Mouse (Mus musculus): Measurements from ENCODE around the gene Map1b. TPM values are rescaled to one million over a fixed set of nuclear protein-coding genes. Genes with fewer than 3 reads are reported as not detected.

Map1b gene
- polyA plus RNA-seq, 1 experiment from 2014 or later = 460 TPM

DNA sequence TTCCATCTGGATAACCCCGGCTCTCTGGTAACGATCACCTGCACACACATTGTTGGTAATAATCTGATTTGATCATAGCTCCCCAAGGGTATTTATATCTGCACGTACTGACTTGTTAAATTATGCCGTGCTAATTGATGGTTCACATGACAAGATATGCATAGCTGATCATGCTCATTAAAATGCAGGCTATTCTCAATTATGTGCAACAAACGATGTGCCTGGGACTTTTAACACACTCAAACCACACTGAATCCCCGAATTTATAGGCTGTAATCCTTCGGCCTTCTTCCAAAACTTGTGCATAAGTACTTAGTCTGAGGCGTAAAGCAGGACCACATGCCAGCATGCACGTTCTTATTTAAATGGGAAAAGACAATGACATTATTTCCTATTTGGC lies 16.6 kb downstream of the Map1b start:
- Histone ChIP-seq H3K4me3 (no peak overlapping the region), H3K4me1 (peaks cover 55% of the 10 kb centered on the region), H3K9me3 (no peaks in the 10 kb centered on the region), H3K27me3 (ENCODE audit: poor library complexity, severe bottlenecking) (no peaks in the 10 kb centered on the region), H3K27ac (peak overlapping the region; percentile 85; the same call in 1 of the 2 replicates), H3K36me3 (replicated peaks) (peaks cover 85% of the 10 kb centered on the region)
- WGBS = 76% methylated on average over 9 of the region's 9 CpGs
- no peak for DNase-seq (ENCODE audit: extremely low spot score, low spot score)

DNA sequence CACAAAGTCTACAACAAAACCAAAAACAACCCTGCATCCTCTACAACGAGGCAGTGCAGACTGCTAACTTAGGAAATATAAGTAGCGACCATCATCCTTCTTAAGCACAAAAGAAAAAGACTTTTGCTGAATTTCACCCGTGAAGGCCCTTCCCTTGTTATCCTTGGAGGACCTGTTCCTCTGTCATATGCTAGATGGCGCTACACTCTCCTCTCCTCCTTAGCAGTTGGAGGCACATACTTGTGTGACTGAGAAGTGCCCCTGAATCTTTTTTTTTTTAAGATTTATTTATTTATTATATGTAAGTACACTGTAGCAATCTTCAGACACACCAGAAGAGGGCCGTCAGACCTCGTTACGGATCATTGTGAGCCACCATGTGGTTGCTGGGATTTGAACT lies 20.2 kb downstream of the Map1b start:
- Histone ChIP-seq H3K27me3 (ENCODE audit: poor library complexity, severe bottlenecking) (no peaks in the 10 kb centered on the region), H3K27ac (no peak overlapping the region), H3K9me3 (no peaks in the 10 kb centered on the region), H3K4me3 (no peak overlapping the region), H3K4me1 (peaks cover 61% of the 10 kb centered on the region), H3K36me3 (replicated peaks) (peaks cover 68% of the 10 kb centered on the region)
- whole genome bisulfite sequencing = 88% methylated on average over 7 of the region's 7 CpGs
- no peak for DNase-seq (ENCODE audit: extremely low spot score, low spot score)

DNA sequence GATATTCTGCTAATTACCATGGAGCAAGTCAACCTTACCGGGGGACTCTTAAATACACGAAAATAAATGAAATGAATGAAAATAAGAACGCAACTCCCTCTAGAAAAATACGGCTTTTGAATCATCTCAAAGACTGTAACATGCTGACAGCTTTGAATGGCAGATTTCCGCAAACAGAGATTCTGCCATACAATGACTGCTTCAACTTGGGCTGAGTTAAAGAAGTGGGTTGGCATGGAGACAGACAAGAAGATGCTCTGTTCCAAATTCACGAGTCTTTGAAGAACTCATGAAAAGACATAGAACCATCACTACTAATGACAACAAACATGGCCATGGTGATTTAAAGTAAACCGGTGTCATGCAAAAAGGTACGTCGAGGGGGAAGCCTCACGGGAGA lies 21.9 kb downstream of the Map1b start:
- Histone ChIP-seq H3K4me1 (peaks cover 47% of the 10 kb centered on the region), H3K9me3 (no peaks in the 10 kb centered on the region), H3K27ac (peak overlapping the region; percentile 89; the same call in 1 of the 2 replicates), H3K4me3 (no peak overlapping the region), H3K27me3 (ENCODE audit: poor library complexity, severe bottlenecking) (no peaks in the 10 kb centered on the region), H3K36me3 (replicated peaks) (peaks cover 69% of the 10 kb centered on the region)
- no peak for DNase-seq (ENCODE audit: extremely low spot score, low spot score)
- 82% methylated on average over 10 of the region's 10 CpGs for WGBS

DNA sequence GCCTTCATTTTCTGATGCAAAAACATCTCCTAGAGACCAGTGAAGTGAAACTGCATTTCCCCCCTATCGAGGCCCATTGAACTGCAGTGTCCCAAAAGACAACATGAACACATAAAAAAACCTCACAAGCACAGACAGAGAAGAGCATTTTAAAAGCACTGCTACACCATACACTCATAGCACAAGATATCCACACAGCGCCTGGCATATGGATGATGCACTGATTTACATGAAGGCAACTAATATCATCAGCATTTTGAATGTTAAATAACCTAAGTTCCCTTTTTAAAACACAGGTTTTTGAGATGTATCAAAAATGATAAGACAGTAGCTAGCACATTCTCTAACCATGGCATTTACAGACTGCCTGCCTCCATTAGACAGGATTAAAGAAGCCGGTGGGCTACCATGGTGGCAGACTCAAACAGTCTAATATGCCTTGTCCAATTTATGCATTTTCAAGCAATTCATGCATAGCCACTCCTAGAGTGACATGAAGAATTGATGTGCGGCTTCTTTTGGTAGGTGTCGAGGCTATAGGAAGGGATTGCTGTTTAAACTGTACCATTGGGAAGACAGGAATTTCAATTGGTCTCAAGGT lies 22.9 kb downstream of the Map1b start:
- Histone ChIP-seq H3K27me3 (ENCODE audit: poor library complexity, severe bottlenecking) (no peaks in the 10 kb centered on the region), H3K4me3 (peak overlapping the region; percentile 21; the same call in 1 of the 2 replicates), H3K9me3 (no peaks in the 10 kb centered on the region), H3K4me1 (peaks cover 44% of the 10 kb centered on the region), H3K27ac (peak overlapping the region; percentile 89), H3K36me3 (replicated peaks) (peaks cover 72% of the 10 kb centered on the region)
- no peak for DNase-seq (ENCODE audit: extremely low spot score, low spot score)
- 67% methylated on average over 5 of the region's 5 CpGs for WGBS

DNA sequence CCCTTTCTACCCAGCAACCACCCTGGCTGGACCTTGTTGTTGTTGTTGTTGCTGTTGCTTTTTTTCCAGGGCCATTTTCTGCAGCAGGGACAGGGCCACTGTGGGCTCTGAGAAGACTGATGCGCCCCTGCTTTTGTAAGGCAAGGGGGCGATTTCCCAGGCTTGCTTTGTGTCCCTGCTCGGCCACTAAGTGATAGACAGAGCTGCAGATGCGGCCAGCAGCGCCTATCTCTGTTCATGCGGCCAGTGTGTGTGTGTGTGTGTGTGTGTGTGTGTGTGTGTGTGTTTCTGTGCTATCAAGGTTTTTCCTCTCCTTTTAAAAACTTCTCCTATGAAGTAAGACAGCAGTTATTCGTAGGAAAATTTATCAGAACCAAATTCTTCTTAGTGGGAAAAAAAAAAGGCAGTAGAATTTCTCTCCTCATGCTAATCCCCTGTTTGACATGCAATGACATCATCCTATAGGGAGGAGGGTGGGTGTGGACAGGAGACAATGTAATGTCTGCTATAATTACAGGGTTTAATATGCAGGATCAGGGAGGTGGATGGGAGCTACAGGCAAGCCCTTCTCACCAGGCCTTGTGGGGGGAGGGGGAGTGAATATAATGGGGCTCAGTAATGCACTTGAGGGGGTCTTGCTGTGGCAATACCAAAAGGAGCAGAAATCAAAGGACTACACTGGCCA lies 23.6 kb downstream of the Map1b start:
- WGBS = 43% methylated on average over 7 of the region's 7 CpGs
- Histone ChIP-seq H3K4me3 (peak overlapping the region; percentile 21; the same call in 1 of the 2 replicates), H3K27ac (peak overlapping the region; percentile 89), H3K27me3 (ENCODE audit: poor library complexity, severe bottlenecking) (no peaks in the 10 kb centered on the region), H3K36me3 (replicated peaks) (peaks cover 71% of the 10 kb centered on the region), H3K4me1 (peaks cover 44% of the 10 kb centered on the region), H3K9me3 (no peaks in the 10 kb centered on the region)
- DNase-seq (ENCODE audit: extremely low spot score, low spot score) = no peak

DNA sequence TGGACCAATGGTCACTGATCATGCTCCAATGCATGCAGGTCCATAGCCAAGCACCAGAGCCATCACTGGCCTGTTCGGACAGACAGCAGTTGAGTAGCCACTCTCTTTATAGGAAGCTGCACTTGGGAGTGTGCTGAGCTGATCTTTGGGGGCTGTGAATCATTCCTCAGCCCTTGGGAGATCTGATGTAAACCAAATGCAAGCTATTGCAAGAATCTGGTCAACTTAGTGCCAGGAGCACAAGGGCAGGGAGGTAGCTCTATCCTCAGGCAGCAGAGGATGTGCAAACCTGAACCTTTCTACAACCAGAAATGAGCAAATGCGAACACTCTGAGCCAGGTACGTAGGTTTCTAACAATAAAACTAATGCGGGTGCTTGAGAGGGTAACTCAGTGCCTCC lies 26.3 kb downstream of the Map1b start:
- DNase-seq (ENCODE audit: extremely low spot score, low spot score) = no peak
- Histone ChIP-seq H3K9me3 (no peaks in the 10 kb centered on the region), H3K4me3 (no peak overlapping the region), H3K27ac (no peak overlapping the region), H3K4me1 (peaks cover 53% of the 10 kb centered on the region), H3K36me3 (replicated peaks) (peaks cover 73% of the 10 kb centered on the region), H3K27me3 (ENCODE audit: poor library complexity, severe bottlenecking) (no peaks in the 10 kb centered on the region)
- WGBS = 92% methylated on average over 4 of the region's 4 CpGs

DNA sequence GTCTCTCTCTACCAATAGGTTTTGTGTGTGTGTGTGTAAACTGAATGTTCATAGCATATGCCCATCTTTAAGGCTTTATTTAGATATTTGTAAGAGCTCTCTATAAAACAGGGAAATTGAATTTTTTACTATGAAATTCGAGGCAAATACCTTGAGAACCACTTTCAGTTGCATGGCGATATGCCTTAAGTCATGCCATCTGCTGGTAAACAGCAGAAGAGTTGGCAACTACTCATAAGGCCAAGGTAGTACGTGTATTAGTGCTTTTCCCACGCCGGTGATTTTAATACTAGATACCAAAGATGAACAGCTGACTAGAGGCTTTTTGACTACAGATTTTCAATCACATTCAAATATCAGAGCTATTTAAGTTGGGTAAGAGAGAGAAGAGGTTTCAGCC lies 27.2 kb downstream of the Map1b start:
- Histone ChIP-seq H3K27ac (no peak overlapping the region), H3K9me3 (no peaks in the 10 kb centered on the region), H3K36me3 (replicated peaks) (peaks cover 72% of the 10 kb centered on the region), H3K27me3 (ENCODE audit: poor library complexity, severe bottlenecking) (no peaks in the 10 kb centered on the region), H3K4me1 (peaks cover 51% of the 10 kb centered on the region), H3K4me3 (no peak overlapping the region)
- WGBS = 95% methylated on average over 5 of the region's 5 CpGs
- DNase-seq (ENCODE audit: extremely low spot score, low spot score) = no peak

DNA sequence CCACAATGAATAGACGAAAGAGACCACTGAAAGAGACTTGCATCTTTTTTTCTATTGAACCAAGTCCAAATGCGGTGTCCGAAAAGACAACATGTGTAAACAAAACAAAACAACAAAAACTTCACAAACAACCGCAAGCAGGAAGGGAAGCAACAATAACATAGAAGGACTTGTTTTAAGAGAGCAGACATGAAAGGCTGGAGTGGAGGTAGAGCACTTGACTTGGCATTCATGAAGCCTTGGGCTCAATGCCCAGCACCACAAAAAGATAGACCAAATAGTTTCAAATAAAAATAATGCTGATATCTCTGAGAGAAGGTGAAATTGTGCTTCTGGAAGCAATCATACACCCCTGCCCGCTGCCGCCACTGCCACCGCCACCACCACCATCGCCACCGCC lies 30.5 kb downstream of the Map1b start:
- H3K4me3 ChIP-seq = no peak overlapping the region
- WGBS = 97% methylated on average over 9 of the region's 9 CpGs
- no peaks in the 10 kb centered on the region for H3K27me3 ChIP-seq (ENCODE audit: poor library complexity, severe bottlenecking)
- no peak for DNase-seq (ENCODE audit: extremely low spot score, low spot score)
- peaks cover 49% of the 10 kb centered on the region for H3K4me1 ChIP-seq
- H3K9me3 ChIP-seq = no peaks in the 10 kb centered on the region
- H3K36me3 ChIP-seq (replicated peaks) = peaks cover 62% of the 10 kb centered on the region
- no peak overlapping the region for H3K27ac ChIP-seq

DNA sequence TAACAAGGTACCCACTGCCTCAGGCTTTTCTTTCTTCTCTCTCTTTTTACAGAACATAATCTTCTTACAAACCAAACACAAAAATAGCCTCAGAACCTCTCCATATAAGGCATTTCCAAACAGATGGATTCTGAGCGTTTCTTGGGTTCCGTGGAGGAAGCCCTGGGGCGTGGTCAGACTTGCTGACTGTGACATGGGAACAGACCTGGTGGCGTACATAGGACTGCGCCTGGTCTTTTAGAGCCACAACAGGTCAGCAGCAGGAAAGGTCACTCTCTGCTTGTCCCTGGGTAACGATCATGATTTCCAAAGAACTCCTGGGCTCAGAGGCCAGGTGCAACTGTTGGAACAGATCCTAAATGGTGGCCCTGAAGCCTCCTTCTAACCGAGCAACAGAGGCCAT lies 31.0 kb downstream of the Map1b start:
- H3K27ac ChIP-seq = no peak overlapping the region
- no peaks in the 10 kb centered on the region for H3K27me3 ChIP-seq (ENCODE audit: poor library complexity, severe bottlenecking)
- no peaks in the 10 kb centered on the region for H3K9me3 ChIP-seq
- no peak overlapping the region for H3K4me3 ChIP-seq
- H3K4me1 ChIP-seq = peaks cover 50% of the 10 kb centered on the region
- no peak for DNase-seq (ENCODE audit: extremely low spot score, low spot score)
- peaks cover 60% of the 10 kb centered on the region for H3K36me3 ChIP-seq (replicated peaks)
- WGBS = 88% methylated on average over 7 of the region's 7 CpGs

DNA sequence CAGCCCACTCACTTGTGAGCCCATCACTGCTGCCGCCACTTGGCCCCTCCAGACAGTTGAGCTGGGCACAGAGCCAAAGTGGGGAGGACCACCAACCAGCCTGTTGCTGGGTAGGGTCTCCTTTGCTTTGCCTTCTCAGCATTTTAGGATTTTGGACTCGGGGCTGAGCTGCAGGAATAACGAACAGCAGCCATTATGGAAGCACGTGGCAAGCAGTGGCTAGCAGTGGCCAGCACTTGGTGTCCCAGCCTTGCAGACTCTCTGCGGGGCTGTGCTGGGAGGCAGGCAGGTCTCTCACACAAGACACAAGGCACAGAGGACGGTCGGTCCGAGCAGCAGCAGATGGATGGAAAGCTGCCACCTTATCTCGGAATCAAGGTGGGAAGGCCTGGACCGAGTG lies 31.4 kb downstream of the Map1b start:
- Histone ChIP-seq H3K4me1 (peaks cover 50% of the 10 kb centered on the region), H3K27ac (peak overlapping the region; percentile 59; the same call in 1 of the 2 replicates)

DNA sequence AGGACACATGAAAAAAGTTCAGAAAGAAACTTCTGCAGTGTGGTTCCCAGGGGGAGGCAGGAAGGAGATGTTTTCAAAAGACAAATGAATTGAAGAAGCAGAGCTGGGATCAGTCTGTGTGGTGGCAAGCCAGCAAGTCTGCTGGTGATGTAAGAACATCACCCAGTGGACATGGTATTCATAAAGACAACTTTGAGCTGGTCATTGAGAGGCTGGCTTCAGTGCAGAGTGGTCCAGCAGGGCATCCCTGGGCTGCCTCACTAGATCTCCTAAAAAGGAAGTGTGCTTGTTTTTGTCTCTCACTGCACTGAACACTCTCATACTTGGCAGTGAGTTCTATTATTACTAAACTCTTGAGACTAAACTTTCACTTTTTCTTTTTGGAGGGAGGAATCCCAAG lies 32.9 kb downstream of the Map1b start:
- peaks cover 50% of the 10 kb centered on the region for H3K4me1 ChIP-seq

More for the DNA sequence above, 31.4 kb downstream of the Map1b start:
- Histone ChIP-seq H3K4me3 (no peak overlapping the region), H3K27me3 (ENCODE audit: poor library complexity, severe bottlenecking) (no peaks in the 10 kb centered on the region), H3K9me3 (no peaks in the 10 kb centered on the region), H3K36me3 (replicated peaks) (peaks cover 60% of the 10 kb centered on the region)
- 85% methylated on average over 10 of the region's 10 CpGs for WGBS
- DNase-seq (ENCODE audit: extremely low spot score, low spot score) = no peak

DNA sequence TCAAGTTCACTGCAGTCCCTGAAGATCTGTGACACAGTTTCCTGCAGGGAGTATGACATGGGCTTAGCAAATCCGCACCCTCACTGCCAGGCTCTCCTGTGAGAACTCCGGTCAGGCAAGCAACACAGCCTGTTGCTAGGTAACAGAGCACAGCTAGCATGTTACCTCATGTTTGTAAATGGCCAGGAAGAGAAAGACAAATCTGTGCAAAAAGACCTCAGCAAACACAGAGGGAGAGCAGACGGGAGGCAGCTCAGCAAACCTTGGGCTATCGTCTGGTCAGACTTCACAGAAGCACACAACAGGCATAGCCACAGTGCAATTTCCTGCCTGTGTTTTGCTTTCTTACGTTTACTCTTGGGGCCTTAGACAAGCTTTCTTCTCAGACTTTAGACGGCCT lies 40.9 kb downstream of the Map1b start:
- 14% methylated on average over 6 of the region's 6 CpGs for WGBS
- peak overlapping the region; percentile 36 for H3K4me3 ChIP-seq

More for the DNA sequence above, 32.9 kb downstream of the Map1b start:
- peaks cover 58% of the 10 kb centered on the region for H3K36me3 ChIP-seq (replicated peaks)
- H3K27me3 ChIP-seq (ENCODE audit: poor library complexity, severe bottlenecking) = no peaks in the 10 kb centered on the region
- no peak overlapping the region for H3K27ac ChIP-seq
- H3K4me3 ChIP-seq = no peak overlapping the region
- no peaks in the 10 kb centered on the region for H3K9me3 ChIP-seq
- DNase-seq (ENCODE audit: extremely low spot score, low spot score) = no peak

DNA sequence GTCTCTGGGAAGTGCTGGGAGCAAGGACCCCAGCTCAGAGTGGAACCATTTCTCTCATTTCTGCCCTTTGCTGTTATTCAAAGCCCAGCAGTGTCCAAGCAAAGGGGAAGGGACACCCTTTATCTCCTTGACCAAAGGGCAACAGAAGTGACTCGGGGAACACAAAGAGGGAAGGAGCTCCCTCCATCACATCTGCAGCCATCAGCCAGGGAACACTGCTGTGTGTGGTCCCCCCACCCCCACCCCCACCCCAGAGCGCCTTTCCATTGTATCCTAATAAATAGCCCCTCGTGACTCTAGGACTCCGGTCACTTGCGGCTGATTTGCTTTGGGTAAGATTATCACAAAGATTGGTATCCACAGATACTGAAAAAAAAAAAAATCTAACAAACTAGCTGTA lies 41.3 kb downstream of the Map1b start:
- no peaks in the 10 kb centered on the region for H3K9me3 ChIP-seq
- peaks cover 49% of the 10 kb centered on the region for H3K36me3 ChIP-seq (replicated peaks)
- peak; percentile 36 for DNase-seq (ENCODE audit: extremely low spot score, low spot score)
- peak overlapping the region; percentile 36 for H3K4me3 ChIP-seq
- peak overlapping the region; percentile 86 for H3K27ac ChIP-seq
- peaks cover 42% of the 10 kb centered on the region for H3K4me1 ChIP-seq
- WGBS = 9% methylated on average over 5 of the region's 5 CpGs
- no peaks in the 10 kb centered on the region for H3K27me3 ChIP-seq (ENCODE audit: poor library complexity, severe bottlenecking)

More for the DNA sequence above, 40.9 kb downstream of the Map1b start:
- H3K36me3 ChIP-seq (replicated peaks) = peaks cover 49% of the 10 kb centered on the region
- H3K4me1 ChIP-seq = peaks cover 38% of the 10 kb centered on the region
- no peaks in the 10 kb centered on the region for H3K9me3 ChIP-seq
- DNase-seq (ENCODE audit: extremely low spot score, low spot score) = peak; percentile 66
- H3K27me3 ChIP-seq (ENCODE audit: poor library complexity, severe bottlenecking) = no peaks in the 10 kb centered on the region
- H3K27ac ChIP-seq = peak overlapping the region; percentile 86

Data from forebrain, embryonic 10.5 days (tissue).